Mouse (Mus musculus) E14TG2a.4 (cell line): ENCODE results near the gene Iqck.

Source experiments
- CTCF ChIP-seq: conservative IDR thresholded peaks from 2 replicates; pipeline ENCODE4 v1.5.1; 2014; ENCODE audit warnings: low read length
- NANOG ChIP-seq: IDR thresholded peaks from 2 replicates; pipeline ENCODE4 v1.6.1; 2014; ENCODE audit warnings: borderline replicate concordance, low read length, mixed read lengths
- POU5F1 ChIP-seq: IDR thresholded peaks from 2 replicates; pipeline ENCODE4 v1.6.1; 2014; ENCODE audit warnings: low read length, borderline replicate concordance

DNA sequence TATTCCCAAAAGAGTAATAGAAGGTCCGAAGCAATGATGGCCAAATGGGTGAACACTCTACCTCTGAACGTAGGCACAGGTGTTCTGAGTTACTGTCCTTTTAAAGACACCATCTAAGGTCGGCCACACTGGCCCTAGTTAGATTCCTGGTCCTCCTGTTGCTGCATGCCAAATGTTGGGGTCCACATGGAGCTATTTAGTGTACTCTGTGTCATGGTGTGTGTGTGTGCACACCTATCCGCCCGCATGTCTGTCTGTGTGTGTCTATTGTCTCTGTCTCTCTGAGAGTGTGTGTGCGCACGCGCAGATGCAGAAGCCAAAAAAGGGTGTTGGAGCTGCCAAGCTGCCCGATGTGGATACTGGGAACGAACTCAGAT is 121.6 kb downstream of the Iqck start:
- no peak for TF ChIP-seq CTCF
- TF ChIP-seq POU5F1: no peak
- TF ChIP-seq NANOG: no peak
